14 mouse cellular contexts compared by ENCODE assay signal in genomic region chr8:122579196-122579595, GRCm38 (mm10). TPM values are rescaled to one million over a fixed set of nuclear protein-coding genes. Genes with fewer than 3 reads are reported as not detected.
DNase-seq lines count a peak whose midpoint lies in the region; ATAC-seq lines count a peak whose summit lies in the region.
"Had no signal": no experiment of that assay in that cellular context is flagged by ENCODE, and none has a peak within 500 bp of the region (broad histone marks: within the 10 kb centered on the region; RNA-seq: fewer than 3 reads in every experiment).

No protein-coding gene starts in this region.

- no peak overlapping the region for H3K4me3 ChIP-seq in heart, embryonic 13.5 days
- H3K4me3 ChIP-seq in lung, embryonic 15.5 days, result no peak overlapping the region
- no peak overlapping the region for H3K4me3 ChIP-seq in embryonic facial prominence, embryonic 13.5 days
- no peak overlapping the region for H3K4me3 ChIP-seq in stomach, embryonic 16.5 days (replicated peaks; ENCODE audit: low read length)
- H3K4me3 ChIP-seq: forebrain, embryonic 13.5 days; heart, embryonic 15.5 days; hindbrain, embryonic 15.5 days; liver, embryonic 12.5 days; midbrain, embryonic 13.5 days had no signal

- no peak overlapping the region; the same call in 1 of the 2 replicates for H3K4me2 ChIP-seq in heart, embryonic 13.5 days
- H3K4me2 ChIP-seq in lung, embryonic 15.5 days, result no peak overlapping the region
- H3K4me2 ChIP-seq in embryonic facial prominence, embryonic 13.5 days, result peak overlapping the region; percentile 16; the same call in 1 of the 2 replicates
- no peak overlapping the region for H3K4me2 ChIP-seq in stomach, embryonic 16.5 days (ENCODE audit: low read depth, low read length)
- H3K4me2 ChIP-seq: forebrain, embryonic 13.5 days; heart, embryonic 15.5 days; hindbrain, embryonic 15.5 days; liver, embryonic 12.5 days; midbrain, embryonic 13.5 days had no signal

- WGBS in heart, embryonic 13.5 days, result 27% methylated on average over 7 of the region's 7 CpGs
- 35% methylated on average over 7 of the region's 7 CpGs for WGBS in lung, embryonic 15.5 days
- 11% methylated on average over 7 of the region's 7 CpGs for WGBS in embryonic facial prominence, embryonic 13.5 days
- 41% methylated on average over 7 of the region's 7 CpGs for WGBS in stomach, embryonic 16.5 days

- H3K36me3 ChIP-seq in heart, embryonic 13.5 days, result peaks cover 6% of the 10 kb centered on the region
- no peaks in the 10 kb centered on the region for H3K36me3 ChIP-seq in lung, embryonic 15.5 days
- peaks cover 12% of the 10 kb centered on the region for H3K36me3 ChIP-seq in embryonic facial prominence, embryonic 13.5 days
- H3K36me3 ChIP-seq in stomach, embryonic 16.5 days (ENCODE audit: control insufficient read depth, insufficient read depth, low read length), result no peaks in the 10 kb centered on the region
- H3K36me3 ChIP-seq: heart, embryonic 15.5 days had no signal

- no peak for ATAC-seq in heart, embryonic 13.5 days (ENCODE audit: extremely low read depth, insufficient number of reproducible peaks, low FRiP score, low TSS enrichment)
- no peak for ATAC-seq in lung, embryonic 15.5 days (ENCODE audit: borderline replicate concordance, extremely low read depth, low FRiP score, low TSS enrichment)
- no peak for ATAC-seq in embryonic facial prominence, embryonic 13.5 days (ENCODE audit: insufficient number of reproducible peaks, insufficient read depth, low FRiP score, low TSS enrichment, low read depth)
- ATAC-seq in stomach, embryonic 16.5 days (ENCODE audit: insufficient read depth, low FRiP score), result no peak
- ATAC-seq in monocyte, adult 5-6 weeks (replicated peaks; ENCODE audit: insufficient number of reproducible peaks, low FRiP score, low TSS enrichment, poor library complexity, severe bottlenecking), result no peak
- ATAC-seq in activated CD4-positive, CD25-positive, alpha-beta regulatory T cell, adult 4 months, result no peak
- ATAC-seq: forebrain, embryonic 13.5 days; liver, embryonic 12.5 days; midbrain, embryonic 13.5 days had no signal

- H3K4me1 ChIP-seq in heart, embryonic 13.5 days, result peaks cover 42% of the 10 kb centered on the region
- H3K4me1 ChIP-seq in lung, embryonic 15.5 days, result peaks cover 37% of the 10 kb centered on the region
- H3K4me1 ChIP-seq in embryonic facial prominence, embryonic 13.5 days, result peaks cover 50% of the 10 kb centered on the region
- H3K4me1 ChIP-seq in stomach, embryonic 16.5 days (ENCODE audit: control insufficient read depth, insufficient read depth, low read length), result peaks cover 34% of the 10 kb centered on the region

- H3K27ac ChIP-seq in heart, embryonic 13.5 days (replicated peaks), result no peak overlapping the region
- peak overlapping the region; percentile 51; the same call in 1 of the 2 replicates for H3K27ac ChIP-seq in lung, embryonic 15.5 days
- H3K27ac ChIP-seq in embryonic facial prominence, embryonic 13.5 days, result peak overlapping the region; percentile 65
- no peak overlapping the region for H3K27ac ChIP-seq in stomach, embryonic 16.5 days (ENCODE audit: low read length)
- H3K27ac ChIP-seq: forebrain, embryonic 13.5 days; heart, embryonic 15.5 days; hindbrain, embryonic 15.5 days; liver, embryonic 12.5 days; midbrain, embryonic 13.5 days had no signal

- no peaks in the 10 kb centered on the region for H3K9me3 ChIP-seq in heart, embryonic 13.5 days
- no peaks in the 10 kb centered on the region for H3K9me3 ChIP-seq in lung, embryonic 15.5 days
- no peaks in the 10 kb centered on the region for H3K9me3 ChIP-seq in embryonic facial prominence, embryonic 13.5 days
- H3K9me3 ChIP-seq in stomach, embryonic 16.5 days (replicated peaks; ENCODE audit: control insufficient read depth, low read length), result no peaks in the 10 kb centered on the region
- H3K9me3 ChIP-seq: forebrain, embryonic 13.5 days; heart, embryonic 15.5 days; hindbrain, embryonic 15.5 days; liver, embryonic 12.5 days; midbrain, embryonic 13.5 days had no signal

- H3K9ac ChIP-seq in heart, embryonic 13.5 days, result peak overlapping the region; percentile 67
- no peak overlapping the region for H3K9ac ChIP-seq in lung, embryonic 15.5 days
- H3K9ac ChIP-seq in embryonic facial prominence, embryonic 13.5 days, result peak overlapping the region; percentile 36; the same call in 1 of the 2 replicates
- peak overlapping the region; percentile 35 for H3K9ac ChIP-seq in stomach, embryonic 16.5 days (ENCODE audit: low read length)
- H3K9ac ChIP-seq: forebrain, embryonic 13.5 days; heart, embryonic 15.5 days; hindbrain, embryonic 15.5 days; liver, embryonic 12.5 days; midbrain, embryonic 13.5 days had no signal

- DNase-seq in heart, adult 8-10 months (ENCODE audit: low spot score), result no peak
- no peak for DNase-seq in lung, adult 18-20 months
- DNase-seq: cerebellum, adult 11-12 months had no signal

- H3K27me3 ChIP-seq in heart, embryonic 13.5 days (replicated peaks), result 0 out of 2 replicates have a peak, but pooled peaks cover 2% of the 10 kb centered on the region
- no peaks in the 10 kb centered on the region for H3K27me3 ChIP-seq in lung, embryonic 15.5 days
- no peaks in the 10 kb centered on the region for H3K27me3 ChIP-seq in embryonic facial prominence, embryonic 13.5 days
- no peaks in the 10 kb centered on the region for H3K27me3 ChIP-seq in stomach, embryonic 16.5 days (ENCODE audit: control insufficient read depth, insufficient read depth, low read length)
- H3K27me3 ChIP-seq: forebrain, embryonic 13.5 days; heart, embryonic 15.5 days; hindbrain, embryonic 15.5 days; liver, embryonic 12.5 days; midbrain, embryonic 13.5 days had no signal

RNA-seq across cellular contexts. Expression of gene Aprt, which starts 2.5 kb away (rescaled TPM):
- polyA plus RNA-seq in heart, embryonic 13.5 days (2015; fragmentation: Nextera tagmentation; extraction: Ambion mirVana), result 251 and 271 TPM in 2 replicates
- 10 to 100 TPM; 39.5 to 50.6 (median 44.3) TPM for total RNA-seq in heart, adult 8-10 months (2022)
- 314 and 327 TPM in 2 replicates for polyA plus RNA-seq in lung, embryonic 15.5 days (2015; fragmentation: Nextera tagmentation; extraction: Ambion mirVana)
- polyA plus RNA-seq in embryonic facial prominence, embryonic 13.5 days (2015; fragmentation: Nextera tagmentation; extraction: Ambion mirVana), result 296 and 355 TPM in 2 replicates
- 335 and 345 TPM in 2 replicates for polyA plus RNA-seq in stomach, embryonic 16.5 days (2015; fragmentation: Nextera tagmentation; extraction: Ambion mirVana)
- total RNA-seq in monocyte, adult 5-6 weeks (2017), result 30.5 to 53.3 TPM (median 49.7 TPM) in 3 replicates
- polyA plus RNA-seq in activated CD4-positive, CD25-positive, alpha-beta regulatory T cell, adult 4 months (2017; shearing (Covaris generic)), result 100 to 1,000 TPM; 168 to 203 TPM

RNA-seq across cellular contexts. Expression of gene Cdt1, which starts 11.4 kb away (rescaled TPM):
- polyA plus RNA-seq in heart, embryonic 13.5 days (2015; fragmentation: Nextera tagmentation; extraction: Ambion mirVana), result 31.0 and 34.6 TPM in 2 replicates
- 1 to 10 TPM; 1.9 to 2.4 (median 2.2) TPM for total RNA-seq in heart, adult 8-10 months (2022)
- 42.7 and 44.9 TPM in 2 replicates for polyA plus RNA-seq in lung, embryonic 15.5 days (2015; fragmentation: Nextera tagmentation; extraction: Ambion mirVana)
- polyA plus RNA-seq in embryonic facial prominence, embryonic 13.5 days (2015; fragmentation: Nextera tagmentation; extraction: Ambion mirVana), result 34.3 and 39.6 TPM in 2 replicates
- 28.4 and 28.5 TPM in 2 replicates for polyA plus RNA-seq in stomach, embryonic 16.5 days (2015; fragmentation: Nextera tagmentation; extraction: Ambion mirVana)
- total RNA-seq in monocyte, adult 5-6 weeks (2017), result 11.1 to 24.4 TPM (median 12.4 TPM) in 3 replicates
- 10 to 100 TPM; 10.4 to 13.0 TPM for polyA plus RNA-seq in activated CD4-positive, CD25-positive, alpha-beta regulatory T cell, adult 4 months (2017; shearing (Covaris generic))

RNA-seq across cellular contexts. Expression of gene Piezo1, which starts 28.1 kb away (rescaled TPM):
- polyA plus RNA-seq in heart, embryonic 13.5 days (2015; fragmentation: Nextera tagmentation; extraction: Ambion mirVana), result 12.9 and 15.4 TPM in 2 replicates
- 10 to 100 TPM; 13.2 to 17.4 (median 13.7) TPM for total RNA-seq in heart, adult 8-10 months (2022)
- polyA plus RNA-seq in lung, embryonic 15.5 days (2015; fragmentation: Nextera tagmentation; extraction: Ambion mirVana), result 18.7 and 23.4 TPM in 2 replicates
- 8.4 and 16.2 TPM in 2 replicates for polyA plus RNA-seq in embryonic facial prominence, embryonic 13.5 days (2015; fragmentation: Nextera tagmentation; extraction: Ambion mirVana)
- polyA plus RNA-seq in stomach, embryonic 16.5 days (2015; fragmentation: Nextera tagmentation; extraction: Ambion mirVana), result 13.5 and 18.9 TPM in 2 replicates
- total RNA-seq in monocyte, adult 5-6 weeks (2017), result 31.7 to 76.2 TPM (median 45.9 TPM) in 3 replicates
- polyA plus RNA-seq in activated CD4-positive, CD25-positive, alpha-beta regulatory T cell, adult 4 months (2017; shearing (Covaris generic)), result 10 to 100 TPM; 11.8 to 22.2 TPM

RNA-seq across cellular contexts. Expression of gene Galns, which starts 32.1 kb away (rescaled TPM):
- polyA plus RNA-seq in heart, embryonic 13.5 days (2015; fragmentation: Nextera tagmentation; extraction: Ambion mirVana), result 11.1 and 11.9 TPM in 2 replicates
- 1 to 10 TPM; 3.5 to 5.2 (median 4.4) TPM for total RNA-seq in heart, adult 8-10 months (2022)
- 12.5 and 13.5 TPM in 2 replicates for polyA plus RNA-seq in lung, embryonic 15.5 days (2015; fragmentation: Nextera tagmentation; extraction: Ambion mirVana)
- polyA plus RNA-seq in embryonic facial prominence, embryonic 13.5 days (2015; fragmentation: Nextera tagmentation; extraction: Ambion mirVana), result 7.5 and 7.6 TPM in 2 replicates
- 14.7 and 14.8 TPM in 2 replicates for polyA plus RNA-seq in stomach, embryonic 16.5 days (2015; fragmentation: Nextera tagmentation; extraction: Ambion mirVana)
- total RNA-seq in monocyte, adult 5-6 weeks (2017), result 9.9 to 15.0 TPM (median 12.4 TPM) in 3 replicates
- 10 to 100 TPM in 1 of 2 experiments, 1 to 10 TPM in 1; 9.8 to 10.5 TPM for polyA plus RNA-seq in activated CD4-positive, CD25-positive, alpha-beta regulatory T cell, adult 4 months (2017; shearing (Covaris generic))

RNA-seq across cellular contexts. Expression of gene Trappc2l, which starts 32.2 kb away (rescaled TPM):
- 55.6 and 74.0 TPM in 2 replicates for polyA plus RNA-seq in heart, embryonic 13.5 days (2015; fragmentation: Nextera tagmentation; extraction: Ambion mirVana)
- total RNA-seq in heart, adult 8-10 months (2022), result 10 to 100 TPM; 62.8 to 66.2 (median 63.3) TPM
- 49.5 and 53.0 TPM in 2 replicates for polyA plus RNA-seq in lung, embryonic 15.5 days (2015; fragmentation: Nextera tagmentation; extraction: Ambion mirVana)
- polyA plus RNA-seq in embryonic facial prominence, embryonic 13.5 days (2015; fragmentation: Nextera tagmentation; extraction: Ambion mirVana), result 53.0 and 57.7 TPM in 2 replicates
- 41.4 and 50.6 TPM in 2 replicates for polyA plus RNA-seq in stomach, embryonic 16.5 days (2015; fragmentation: Nextera tagmentation; extraction: Ambion mirVana)
- total RNA-seq in monocyte, adult 5-6 weeks (2017), result 19.5 to 35.7 TPM (median 20.3 TPM) in 3 replicates
- polyA plus RNA-seq in activated CD4-positive, CD25-positive, alpha-beta regulatory T cell, adult 4 months (2017; shearing (Covaris generic)), result 10 to 100 TPM; 46.3 to 78.4 TPM

Comparison
In these comparisons a context has a peak if more than half of its experiments do, and no peak if none do; other contexts are left out.
1. H3K27ac ChIP-seq: peak in lung, embryonic 15.5 days (single experiment) and embryonic facial prominence, embryonic 13.5 days (single experiment); none in heart, embryonic 13.5 days (single experiment) and stomach, embryonic 16.5 days (single experiment).